Mouse (Mus musculus) stomach, postnatal 0 days (tissue): ENCODE data around the gene Carm1.

Experiments used
- CTCF ChIP-seq: IDR thresholded peaks from 2 replicates; pipeline ENCODE4 v1.5.1; 2016; ENCODE audit warnings: antibody characterized with exemption, low read depth, mild to moderate bottlenecking, moderate library complexity
- EP300 ChIP-seq: optimal IDR thresholded peaks from 2 replicates; pipeline ENCODE3; 2016; ENCODE audit warnings: antibody characterized with exemption

- TF ChIP-seq CTCF, result no peak
- TF ChIP-seq EP300, result no peak
Measured at GRCm38 (mm10) chr9:21553607-21554273, 7.0 kb downstream of the Carm1 start.
